Mouse (Mus musculus) limb, embryonic 12.5 days (tissue): ENCODE measurements around the gene Cacna1b. TPM values are rescaled to one million over a fixed set of nuclear protein-coding genes. Genes with fewer than 3 reads are reported as not detected.

Experiments used
- ATAC-seq: fragments of 200-750 bp; cut with Nextera tagmentation; 2 replicates; pipeline ENCODE4 v1.8.0; 2017; ENCODE audit warnings: low read depth, moderate TSS enrichment; ENCODE audit not compliant: insufficient number of reproducible peaks, insufficient read depth, low FRiP score, low TSS enrichment
- H3K27ac ChIP-seq: fragments of 300-500 bp; sonication (generic); 2 replicates; pipeline ENCODE4 v1.5.1; 2016; ENCODE audit warnings: mild to moderate bottlenecking, moderate library complexity
- H3K27me3 ChIP-seq: fragments of 300-500 bp; sonication (generic); 2 replicates; pipeline ENCODE4 v1.6.1; 2016; ENCODE audit warnings: mild to moderate bottlenecking, moderate library complexity
- H3K36me3 ChIP-seq: fragments of 300-500 bp; sonication (generic); 2 replicates; pipeline ENCODE4 v1.6.1; 2016; ENCODE audit warnings: mild to moderate bottlenecking, moderate library complexity
- H3K4me1 ChIP-seq: fragments of 300-500 bp; sonication (generic); replicated peaks from 2 replicates; pipeline ENCODE4 v1.6.1; 2016
- H3K4me2 ChIP-seq: fragments of 300-500 bp; sonication (generic); 2 replicates; pipeline ENCODE4 v1.6.1; 2016; ENCODE audit warnings: mild to moderate bottlenecking, moderate library complexity
- H3K4me3 ChIP-seq: fragments of 300-500 bp; sonication (generic); replicated peaks from 2 replicates; pipeline ENCODE4 v1.5.1; 2016; ENCODE audit warnings: mild to moderate bottlenecking
- H3K9ac ChIP-seq: fragments of 300-500 bp; sonication (generic); replicated peaks from 2 replicates; pipeline ENCODE4 v1.6.1; 2016; ENCODE audit warnings: mild to moderate bottlenecking, moderate library complexity
- H3K9me3 ChIP-seq: fragments of 300-500 bp; sonication (generic); 2 replicates; pipeline ENCODE4 v1.6.1; 2016; ENCODE audit warnings: mild to moderate bottlenecking, moderate library complexity
- WGBS: fragments of 180-500 bp; shearing (Covaris S2); methylation state at CpG from one replicate; pipeline ENCODE4 v1.1.7; 2016; 5-methylcytosine and 5-hydroxymethylcytosine counted together
- polyA plus RNA-seq: library from polyadenylated mRNA; unstranded; fragments of >200 nt; fragmentation: Nextera tagmentation; extraction: Ambion mirVana; gene quantifications from 2 replicates; pipeline ENCODE4 v1.2.1, GENCODE M21; 2016

Gene Cacna1b
- polyA plus RNA-seq, 1 experiment from 2014 or later = 1.6 TPM

DNA sequence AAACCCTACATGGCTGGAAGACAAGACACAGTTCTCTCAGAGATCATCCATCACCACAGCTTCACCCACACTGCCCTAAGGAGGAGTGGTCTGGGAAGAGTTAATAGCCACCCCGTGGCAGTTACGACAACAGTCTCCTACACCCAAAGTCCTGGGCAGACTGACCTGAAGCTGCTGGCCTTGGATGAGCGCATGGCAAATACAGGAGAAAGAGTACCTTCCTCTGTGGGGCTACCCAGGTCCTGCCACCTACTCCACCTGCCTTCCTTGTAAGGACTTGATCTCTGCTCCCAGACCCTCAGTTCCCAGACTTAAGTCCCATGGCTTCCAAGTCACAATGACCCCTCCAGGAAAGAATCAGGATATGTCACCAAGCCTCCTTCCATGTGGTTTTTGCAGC, 79.7 kb downstream of the Cacna1b start:
- Histone ChIP-seq H3K27me3 (peaks cover 24% of the 10 kb centered on the region), H3K9ac (no peak overlapping the region), H3K36me3 (no peaks in the 10 kb centered on the region), H3K27ac (no peak overlapping the region), H3K4me2 (no peak overlapping the region), H3K9me3 (no peaks in the 10 kb centered on the region), H3K4me3 (no peak overlapping the region), H3K4me1 (peaks cover 7% of the 10 kb centered on the region; the same call in 1 of the 2 replicates)
- 57% methylated on average over 3 of the region's 3 CpGs for WGBS
- no peak for ATAC-seq

DNA sequence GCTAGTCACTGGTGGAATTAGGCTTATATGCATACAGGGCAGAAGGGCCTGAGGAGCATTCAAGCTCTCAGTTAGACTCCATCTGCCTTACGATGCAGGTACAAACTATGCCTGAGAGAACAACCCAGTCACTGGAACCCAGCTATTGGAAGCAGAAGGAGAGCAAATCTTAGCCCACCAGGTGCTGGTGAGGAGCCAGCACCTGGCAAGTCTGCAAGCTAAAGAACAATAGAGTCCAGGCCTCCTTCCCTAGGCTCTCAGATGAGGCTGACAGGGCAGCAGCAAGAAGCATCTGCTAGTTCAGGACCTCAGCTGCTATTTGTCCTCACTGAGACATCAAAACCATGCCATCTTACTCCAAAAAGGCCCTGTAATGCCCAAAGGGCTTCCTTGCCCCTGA, 82.2 kb downstream of the Cacna1b start:
- Histone ChIP-seq H3K27me3 (peaks cover 31% of the 10 kb centered on the region), H3K4me1 (peaks cover 7% of the 10 kb centered on the region; the same call in 1 of the 2 replicates), H3K9ac (no peak overlapping the region), H3K4me3 (no peak overlapping the region), H3K9me3 (no peaks in the 10 kb centered on the region), H3K27ac (no peak overlapping the region), H3K4me2 (no peak overlapping the region), H3K36me3 (no peaks in the 10 kb centered on the region)
- ATAC-seq = no peak
- 86% methylated on average over 1 of the region's 1 CpGs for WGBS

DNA sequence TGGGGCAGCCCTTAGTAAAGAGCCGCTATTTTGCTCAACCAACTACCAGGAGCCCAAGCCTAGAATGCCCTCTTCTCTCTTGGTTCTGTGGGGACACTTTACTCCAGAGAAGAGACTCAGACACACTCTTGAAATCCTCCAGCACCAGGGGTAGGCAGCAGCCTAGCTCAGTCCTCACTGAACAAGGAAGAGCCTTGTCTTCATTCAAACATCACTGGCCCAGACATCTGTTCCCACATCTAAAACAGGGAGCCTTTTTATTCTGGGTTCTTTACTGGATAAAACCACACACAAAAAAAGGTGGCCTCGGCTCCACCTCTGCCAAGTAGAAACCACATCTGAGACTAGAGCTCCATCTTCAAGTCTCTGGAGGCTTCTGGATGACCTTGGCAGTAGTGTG, 82.8 kb downstream of the Cacna1b start:
- H3K27ac ChIP-seq = no peak overlapping the region
- H3K36me3 ChIP-seq = no peaks in the 10 kb centered on the region
- no peak for ATAC-seq
- peaks cover 7% of the 10 kb centered on the region; the same call in 1 of the 2 replicates for H3K4me1 ChIP-seq
- no peak overlapping the region for H3K4me3 ChIP-seq
- H3K9me3 ChIP-seq = no peaks in the 10 kb centered on the region
- H3K4me2 ChIP-seq = no peak overlapping the region
- H3K27me3 ChIP-seq = peaks cover 31% of the 10 kb centered on the region
- WGBS = 81% methylated on average over 2 of the region's 2 CpGs
- no peak overlapping the region for H3K9ac ChIP-seq

DNA sequence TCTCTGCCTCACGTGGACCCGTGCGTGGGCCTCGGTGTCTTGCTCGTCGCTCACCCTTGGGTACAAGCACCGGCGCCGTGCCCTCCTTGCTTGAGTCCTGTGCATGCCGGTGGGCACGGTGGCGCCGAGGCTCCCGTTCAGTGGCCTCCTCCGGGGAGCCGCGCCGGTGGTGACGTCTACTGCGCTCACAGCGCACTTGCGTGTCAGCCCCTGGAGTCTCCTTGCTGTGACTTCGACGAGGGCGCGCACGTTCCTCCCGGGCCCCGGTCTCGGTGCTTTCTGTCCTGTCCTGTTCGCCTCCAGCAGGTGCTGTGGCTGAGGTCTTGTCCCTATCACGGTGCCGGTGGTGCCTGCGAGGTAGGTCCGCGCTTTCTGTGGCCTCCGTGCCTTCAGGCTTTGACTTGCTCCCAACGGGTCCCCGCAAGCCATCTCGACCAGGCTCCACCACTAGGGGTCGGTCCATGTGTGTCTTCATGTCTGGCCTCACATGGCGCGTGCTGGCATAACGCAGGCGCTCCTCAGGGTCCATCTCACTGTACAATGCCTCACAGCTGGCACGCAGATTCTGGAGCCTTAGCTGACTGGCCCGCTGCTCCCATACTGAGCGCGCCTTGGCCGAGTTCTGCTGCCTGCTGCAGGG, 83.8 kb downstream of the Cacna1b start:
- Histone ChIP-seq H3K27ac (no peak overlapping the region), H3K9me3 (no peaks in the 10 kb centered on the region), H3K27me3 (peaks cover 31% of the 10 kb centered on the region), H3K9ac (peak overlapping the region; percentile 31; the same call in 1 of the 2 replicates), H3K4me1 (peaks cover 7% of the 10 kb centered on the region; the same call in 1 of the 2 replicates), H3K4me2 (peak overlapping the region; percentile 62), H3K4me3 (peak overlapping the region; percentile 30), H3K36me3 (no peaks in the 10 kb centered on the region)
- ATAC-seq = peak; percentile 47; the same call in 1 of the 2 replicates
- 34% methylated on average over 50 of the region's 50 CpGs for WGBS

DNA sequence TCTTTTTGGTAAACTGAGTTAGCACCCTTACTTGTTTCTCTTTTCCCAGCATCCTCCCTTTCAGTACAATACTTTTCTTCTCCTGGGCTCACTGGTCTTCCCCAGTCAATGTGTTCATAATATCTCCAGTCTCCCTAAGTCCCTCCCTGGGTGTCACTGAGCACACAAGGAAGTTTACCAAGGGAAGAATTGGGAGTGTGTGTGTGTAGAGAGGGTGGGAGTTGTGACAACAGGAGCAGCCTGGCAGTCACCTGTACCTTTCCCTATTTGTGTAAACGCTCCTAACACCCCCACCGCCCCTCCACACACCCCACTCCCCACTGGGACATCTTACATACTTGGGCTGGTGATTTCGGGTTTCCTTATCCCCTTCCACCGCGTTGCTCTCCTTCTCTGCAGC, 84.4 kb downstream of the Cacna1b start:
- ATAC-seq = no peak; the same call in 1 of the 2 replicates
- Histone ChIP-seq H3K4me3 (no peak overlapping the region), H3K4me1 (peaks cover 7% of the 10 kb centered on the region; the same call in 1 of the 2 replicates), H3K27me3 (peaks cover 31% of the 10 kb centered on the region), H3K9me3 (no peaks in the 10 kb centered on the region), H3K27ac (no peak overlapping the region), H3K4me2 (peak overlapping the region; percentile 62), H3K9ac (no peak overlapping the region), H3K36me3 (no peaks in the 10 kb centered on the region)
- WGBS = 66% methylated on average over 5 of the region's 5 CpGs

DNA sequence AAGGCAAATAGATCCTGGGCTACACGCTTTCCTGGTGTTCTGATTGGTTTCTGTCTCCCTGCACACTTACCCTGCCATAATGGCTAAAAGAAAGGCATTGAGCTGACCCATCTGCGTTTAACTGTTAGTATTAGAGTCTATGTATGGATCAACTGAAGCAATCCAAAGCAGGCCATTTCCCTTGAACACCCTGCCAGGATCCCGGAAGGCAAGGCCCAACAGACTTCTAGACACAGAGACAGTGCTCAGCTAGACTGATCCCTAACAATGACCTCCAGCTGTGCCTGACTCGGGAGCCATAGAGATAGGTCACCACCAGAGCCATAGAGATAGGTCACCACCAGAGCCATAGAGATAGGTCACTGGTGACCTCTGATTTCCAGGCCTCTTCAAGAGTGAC, 84.8 kb downstream of the Cacna1b start:
- Histone ChIP-seq H3K9me3 (no peaks in the 10 kb centered on the region), H3K4me3 (no peak overlapping the region), H3K27me3 (peaks cover 31% of the 10 kb centered on the region), H3K27ac (no peak overlapping the region), H3K9ac (no peak overlapping the region), H3K4me1 (peaks cover 7% of the 10 kb centered on the region; the same call in 1 of the 2 replicates), H3K36me3 (no peaks in the 10 kb centered on the region), H3K4me2 (no peak overlapping the region)
- 74% methylated on average over 4 of the region's 4 CpGs for WGBS
- ATAC-seq = no peak

DNA sequence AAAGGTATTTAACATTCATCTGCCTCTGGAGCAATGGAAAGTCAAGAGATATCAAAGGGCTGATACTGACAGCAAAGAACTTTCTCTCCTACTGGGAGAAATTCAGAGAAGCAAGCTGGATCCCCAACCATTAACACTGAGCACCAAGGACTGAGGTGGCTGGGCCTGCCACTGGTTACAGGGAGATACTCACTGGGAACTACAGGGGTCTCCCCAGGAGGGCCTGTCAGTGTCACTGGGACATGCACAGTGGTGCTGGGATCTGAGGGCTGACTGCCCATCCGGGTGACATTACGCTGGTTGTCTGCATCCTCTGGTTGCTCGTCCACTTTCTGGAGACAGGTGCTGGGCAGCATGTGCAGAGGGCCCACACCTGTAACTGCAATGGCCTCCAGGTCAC, 85.3 kb downstream of the Cacna1b start:
- Histone ChIP-seq H3K27ac (no peak overlapping the region), H3K36me3 (no peaks in the 10 kb centered on the region), H3K9me3 (no peaks in the 10 kb centered on the region), H3K4me2 (no peak overlapping the region), H3K4me3 (no peak overlapping the region), H3K27me3 (peaks cover 31% of the 10 kb centered on the region), H3K4me1 (peaks cover 7% of the 10 kb centered on the region; the same call in 1 of the 2 replicates), H3K9ac (no peak overlapping the region)
- WGBS = 96% methylated on average over 3 of the region's 3 CpGs
- no peak for ATAC-seq

DNA sequence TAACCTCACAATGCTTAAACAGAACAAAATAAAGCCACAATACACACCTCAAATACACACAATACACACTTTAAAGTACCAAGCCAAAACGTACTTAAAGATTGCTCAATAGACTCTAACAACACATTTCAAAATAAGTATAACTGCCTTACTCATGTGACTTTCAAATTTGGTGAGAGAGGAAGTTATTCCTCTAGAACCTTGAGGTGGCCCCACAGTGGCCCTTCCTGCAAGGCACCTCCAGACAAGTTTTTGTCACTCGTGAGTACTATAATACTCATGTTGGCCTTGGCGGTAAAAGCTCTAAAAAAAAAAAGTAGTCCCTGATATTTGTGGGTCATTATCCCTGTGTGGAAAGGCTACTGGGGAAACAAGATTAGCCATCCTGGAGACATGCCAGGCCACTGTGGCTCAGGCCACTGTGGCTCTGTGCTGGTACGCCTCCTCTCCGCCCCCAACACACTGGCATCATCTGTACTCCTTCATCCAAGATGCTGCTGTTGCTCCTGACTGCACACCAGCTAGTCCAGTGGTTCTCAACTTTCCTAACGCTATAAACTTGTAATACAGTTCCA, 88.4 kb downstream of the Cacna1b start:
- Histone ChIP-seq H3K36me3 (no peaks in the 10 kb centered on the region), H3K4me3 (no peak overlapping the region), H3K4me2 (no peak overlapping the region), H3K27ac (no peak overlapping the region), H3K4me1 (peaks cover 6% of the 10 kb centered on the region; the same call in 1 of the 2 replicates), H3K9me3 (no peaks in the 10 kb centered on the region), H3K9ac (no peak overlapping the region), H3K27me3 (peaks cover 20% of the 10 kb centered on the region)
- WGBS = 86% methylated on average over 6 of the region's 6 CpGs
- no peak for ATAC-seq

DNA sequence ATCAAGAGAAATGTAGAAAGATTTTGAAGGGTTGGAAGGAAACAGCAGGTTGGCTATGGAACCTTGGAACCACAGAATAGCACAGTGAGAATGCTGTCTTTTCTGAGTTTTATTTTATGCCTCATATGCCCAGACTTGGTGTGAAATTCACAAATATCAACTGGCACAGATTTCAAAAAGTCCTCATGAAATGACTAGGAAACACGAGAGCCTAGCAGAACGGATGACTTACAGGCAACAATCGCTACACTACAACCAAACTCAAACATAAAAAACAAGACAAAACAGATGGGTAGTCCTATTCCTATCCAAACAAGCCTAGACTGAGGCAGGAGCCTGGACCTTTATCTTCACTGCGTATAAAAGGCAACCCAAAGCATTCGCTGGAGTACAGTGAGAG, 94.4 kb downstream of the Cacna1b start:
- ATAC-seq = no peak
- Histone ChIP-seq H3K4me1 (0 out of 2 replicates have a peak, but pooled peaks cover 3% of the 10 kb centered on the region), H3K4me2 (no peak overlapping the region), H3K27me3 (no peaks in the 10 kb centered on the region), H3K36me3 (no peaks in the 10 kb centered on the region), H3K9me3 (no peaks in the 10 kb centered on the region), H3K27ac (no peak overlapping the region), H3K9ac (no peak overlapping the region), H3K4me3 (no peak overlapping the region)
- 94% methylated on average over 5 of the region's 5 CpGs for WGBS

DNA sequence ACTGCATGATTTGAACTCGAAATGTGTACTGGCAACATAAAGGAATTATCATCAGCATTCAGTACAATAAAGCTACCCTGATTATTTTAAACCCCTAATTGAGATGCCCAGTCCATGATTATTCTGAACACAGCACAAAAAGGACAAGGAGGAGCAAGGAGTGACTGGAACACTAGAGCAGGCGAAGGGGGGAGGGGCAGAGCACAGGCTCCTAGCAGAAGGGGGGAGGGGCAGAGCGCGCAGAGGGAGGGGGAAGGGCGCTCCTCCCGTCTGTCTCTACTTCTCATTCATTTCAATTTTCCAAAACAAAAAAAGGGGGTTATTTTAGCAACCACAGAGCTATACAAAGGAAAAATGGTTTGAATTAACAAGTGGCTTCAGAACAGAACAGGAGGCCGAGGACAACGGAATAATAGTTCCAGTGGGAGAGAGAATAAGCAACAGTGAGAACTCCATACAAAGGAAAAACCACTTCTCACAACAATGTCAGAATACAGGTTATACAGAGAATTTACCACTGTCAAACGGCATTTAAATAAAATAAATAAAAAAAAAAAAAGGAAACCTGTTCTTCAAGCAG, 98.2 kb downstream of the Cacna1b start:
- Histone ChIP-seq H3K36me3 (no peaks in the 10 kb centered on the region), H3K27me3 (no peaks in the 10 kb centered on the region), H3K9me3 (no peaks in the 10 kb centered on the region), H3K4me1 (0 out of 2 replicates have a peak, but pooled peaks cover 3% of the 10 kb centered on the region), H3K4me3 (no peak overlapping the region), H3K4me2 (peak overlapping the region; percentile 28; the same call in 1 of the 2 replicates), H3K27ac (no peak overlapping the region), H3K9ac (no peak overlapping the region)
- 23% methylated on average over 9 of the region's 9 CpGs for WGBS
- ATAC-seq = no peak

DNA sequence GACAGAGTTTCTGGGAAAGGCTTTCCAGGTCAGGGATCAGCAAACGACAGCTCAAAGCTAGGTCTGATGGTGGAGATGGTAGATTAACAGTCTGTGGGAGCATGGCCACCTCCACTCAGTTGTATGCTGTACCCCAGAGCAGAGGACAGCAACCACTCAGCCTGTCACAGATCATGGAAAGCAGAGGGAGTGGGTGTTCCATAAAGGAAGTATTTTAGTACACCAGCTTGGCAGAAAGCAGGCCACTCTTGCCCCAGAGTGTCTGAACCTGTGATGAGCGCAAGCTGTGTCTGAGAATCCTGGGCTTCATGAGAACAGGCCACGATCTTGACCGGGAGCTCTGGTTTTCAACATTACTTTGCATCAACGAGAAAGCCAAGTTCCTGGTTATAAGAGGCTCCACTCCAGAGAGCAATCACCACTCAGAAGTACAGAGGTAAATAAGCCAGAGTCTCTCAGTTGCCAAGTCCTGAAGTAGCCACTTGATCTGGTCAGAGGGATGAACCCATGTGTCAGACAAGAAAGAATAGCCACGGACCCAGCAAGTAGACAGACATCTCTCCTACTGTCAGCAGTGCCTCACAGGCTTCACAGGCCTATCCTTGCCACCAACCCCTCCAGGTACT, 103.7 kb downstream of the Cacna1b start:
- H3K4me3 ChIP-seq = no peak overlapping the region
- no peaks in the 10 kb centered on the region for H3K4me1 ChIP-seq
- ATAC-seq = no peak
- no peaks in the 10 kb centered on the region for H3K9me3 ChIP-seq
- no peak overlapping the region for H3K27ac ChIP-seq
- no peaks in the 10 kb centered on the region for H3K27me3 ChIP-seq
- no peak overlapping the region for H3K9ac ChIP-seq
- no peaks in the 10 kb centered on the region for H3K36me3 ChIP-seq
- WGBS = 76% methylated on average over 6 of the region's 6 CpGs
- H3K4me2 ChIP-seq = no peak overlapping the region
